Mouse (Mus musculus) erythroblast, embryonic 14.5 days (primary cell): ENCODE measurements around the gene Pdp2.

Source experiments
- GATA1 ChIP-seq: IDR thresholded peaks from 2 replicates; pipeline ENCODE4 v1.6.1; 2012; ENCODE audit warnings: low read length, inconsistent platforms, mixed read lengths
- TAL1 ChIP-seq: IDR thresholded peaks from 3 replicates; pipeline ENCODE4 v1.6.1; 2012; ENCODE audit warnings: low read length, inconsistent platforms, mixed read lengths

DNA sequence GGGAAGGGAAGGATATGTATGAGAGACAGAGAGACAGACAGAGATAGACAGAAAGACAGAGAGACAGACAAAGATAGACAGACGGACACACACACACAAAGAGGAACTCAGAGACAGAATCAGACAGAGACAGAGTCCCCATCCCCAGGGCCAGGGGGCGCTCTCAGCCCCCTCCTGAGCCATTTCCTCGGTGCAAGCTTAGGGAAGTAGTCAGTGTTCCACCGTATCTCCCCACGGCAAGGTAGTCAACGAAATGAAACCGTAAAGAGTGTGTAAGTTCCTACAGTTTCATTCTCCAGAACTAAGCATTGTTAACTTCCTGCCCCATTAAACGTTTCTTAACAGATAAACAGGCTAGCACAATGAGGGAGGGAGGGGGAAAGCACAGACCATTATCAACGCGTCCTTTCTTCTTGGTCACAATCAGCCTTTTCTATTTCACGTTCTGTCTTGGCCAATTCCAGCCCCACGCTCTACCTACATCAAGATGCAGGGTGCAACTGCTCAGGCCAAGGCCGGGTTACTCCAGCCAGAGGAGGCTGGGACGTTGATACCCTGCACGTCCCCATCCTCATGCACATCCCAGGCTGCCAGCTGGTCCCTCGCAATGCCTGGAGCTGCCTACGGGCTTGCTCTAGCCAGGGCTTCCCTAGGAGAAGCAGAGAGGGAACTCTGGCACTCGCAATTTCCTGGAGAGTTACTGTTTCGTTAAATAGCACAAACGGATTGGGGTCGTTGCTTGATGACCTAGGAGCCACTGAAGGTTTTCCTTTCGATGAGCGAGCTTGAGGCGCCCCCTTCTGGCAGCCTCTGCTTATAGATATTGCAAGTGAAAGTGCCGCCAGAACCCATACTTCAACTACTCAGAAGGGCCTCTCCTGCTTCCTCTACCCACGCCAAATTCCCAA, 20.6 kb upstream of the Pdp2 start:
- TF ChIP-seq GATA1 (no peak), TAL1 (no peak)
